Mouse (Mus musculus) kidney, embryonic 15.5 days (tissue): ENCODE data around the gene Nkx1-1. TPM values are rescaled to one million over a fixed set of nuclear protein-coding genes. Genes with fewer than 3 reads are reported as not detected.

Experiments
- ATAC-seq: fragments of 200-750 bp; cut with Nextera tagmentation; replicated peaks from 2 replicates; pipeline ENCODE4 v1.8.0; 2017; ENCODE audit warnings: moderate TSS enrichment; ENCODE audit not compliant: low FRiP score
- H3K27ac ChIP-seq: fragments of 300-500 bp; sonication (generic); 2 replicates; pipeline ENCODE4 v1.5.1; 2015; ENCODE audit warnings: mild to moderate bottlenecking, inconsistent platforms
- H3K27me3 ChIP-seq: fragments of 300-500 bp; sonication (generic); 2 replicates; pipeline ENCODE4 v1.6.1; 2015; ENCODE audit warnings: inconsistent platforms
- H3K36me3 ChIP-seq: fragments of 300-500 bp; sonication (generic); 2 replicates; pipeline ENCODE4 v1.6.1; 2015; ENCODE audit warnings: inconsistent platforms
- H3K4me1 ChIP-seq: fragments of 300-500 bp; sonication (generic); 2 replicates; pipeline ENCODE4 v1.6.1; 2015; ENCODE audit warnings: inconsistent platforms
- H3K4me2 ChIP-seq: fragments of 300-500 bp; sonication (generic); 2 replicates; pipeline ENCODE4 v1.6.1; 2015; ENCODE audit warnings: moderate library complexity, mild to moderate bottlenecking, inconsistent platforms
- H3K4me3 ChIP-seq: fragments of 300-500 bp; sonication (generic); replicated peaks from 2 replicates; pipeline ENCODE4 v1.5.1; 2015; ENCODE audit warnings: mild to moderate bottlenecking, inconsistent platforms
- H3K9ac ChIP-seq: fragments of 300-500 bp; sonication (generic); 2 replicates; pipeline ENCODE4 v1.6.1; 2015; ENCODE audit warnings: mild to moderate bottlenecking, inconsistent platforms
- H3K9me3 ChIP-seq: fragments of 300-500 bp; sonication (generic); replicated peaks from 2 replicates; pipeline ENCODE4 v1.6.1; 2016; ENCODE audit warnings: inconsistent platforms
- WGBS: fragments of 180-500 bp; shearing (Covaris S2); methylation state at CpG from one replicate; pipeline ENCODE4 v1.1.7; 2015; ENCODE audit warnings: mixed read lengths; 5-methylcytosine and 5-hydroxymethylcytosine counted together
- polyA plus RNA-seq: library from polyadenylated mRNA; unstranded; fragments of >200 nt; fragmentation: Nextera tagmentation; extraction: Ambion mirVana; gene quantifications from 2 replicates; pipeline ENCODE4 v1.2.1, GENCODE M21; 2015

Nkx1-1 gene
- polyA plus RNA-seq: not detected in 2 replicates

DNA sequence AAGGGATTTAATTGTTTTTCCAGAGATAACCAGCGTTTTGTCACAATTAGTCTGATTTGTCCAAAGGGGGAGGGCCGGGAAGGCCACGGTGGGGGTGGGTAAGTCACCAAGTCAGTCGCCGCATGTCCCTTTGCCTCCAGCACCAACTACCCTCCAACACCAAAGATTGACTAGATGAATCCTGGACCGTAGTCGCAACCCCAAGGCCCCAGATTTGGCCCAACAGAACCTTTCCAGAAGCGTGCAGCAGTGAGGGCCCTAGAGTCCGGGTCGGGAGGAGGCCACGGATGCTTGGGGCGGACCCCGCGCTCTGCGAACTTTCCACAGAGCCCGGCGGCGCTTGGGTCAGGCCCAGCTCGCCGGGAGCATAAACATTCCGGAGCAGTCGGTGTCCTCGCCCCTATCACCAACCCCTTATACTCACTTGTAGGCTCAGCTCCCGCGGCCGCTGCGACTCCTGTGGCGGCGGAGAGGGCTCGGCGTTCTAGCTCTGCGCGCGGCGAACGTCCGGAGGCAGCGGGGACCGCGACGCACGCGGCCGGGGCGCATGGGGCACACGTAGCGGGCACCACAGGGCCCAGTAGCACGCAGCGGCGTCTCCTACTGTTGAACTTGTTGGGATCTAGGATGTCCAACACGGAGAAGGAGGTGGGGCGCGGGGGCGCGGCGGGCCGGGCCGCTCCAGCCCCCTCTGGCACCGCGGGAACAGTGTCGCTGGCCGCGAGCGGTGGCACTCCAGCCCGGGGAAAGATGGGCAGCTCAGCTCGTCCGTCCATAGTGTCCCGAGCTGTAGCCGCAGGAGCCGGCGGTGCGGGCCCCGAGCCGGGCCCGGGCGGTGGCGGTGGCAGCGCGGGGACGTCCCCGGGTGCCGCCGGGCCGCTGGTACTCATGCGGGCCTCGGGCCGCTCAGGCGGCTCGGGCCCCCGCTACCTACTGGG, at the start of gene Nkx1-1:
Nkx1-1 (minus strand) TSS at position 776 of the 938 bp plus-strand sequence.
- no peak for ATAC-seq
- Histone ChIP-seq H3K4me3 (peak within 1 kb of the TSS; percentile 32), H3K27me3 (peaks cover 98% of the 10 kb centered on the region), H3K4me1 (peaks cover 49% of the 10 kb centered on the region), H3K9me3 (no peaks in the 10 kb centered on the region), H3K36me3 (no peaks in the 10 kb centered on the region), H3K27ac (no peak within 1 kb of the TSS), H3K9ac (no peak within 1 kb of the TSS), H3K4me2 (peak within 1 kb of the TSS; percentile 54)
- 1% methylated on average over 90 of the region's 90 CpGs for WGBS

GRCm38 (mm10) chr5:33481318-33481685, 47.5 kb upstream of the Nkx1-1 start:
- Histone ChIP-seq H3K4me1 (peaks cover 15% of the 10 kb centered on the region), H3K36me3 (no peaks in the 10 kb centered on the region), H3K4me3 (no peak overlapping the region), H3K4me2 (peak overlapping the region; percentile 24; the same call in 1 of the 2 replicates), H3K9ac (no peak overlapping the region), H3K27ac (no peak overlapping the region), H3K27me3 (peaks cover 63% of the 10 kb centered on the region), H3K9me3 (no peaks in the 10 kb centered on the region)
- WGBS: 26% methylated on average over 7 of the region's 7 CpGs
- peak; percentile 40 for ATAC-seq

DNA sequence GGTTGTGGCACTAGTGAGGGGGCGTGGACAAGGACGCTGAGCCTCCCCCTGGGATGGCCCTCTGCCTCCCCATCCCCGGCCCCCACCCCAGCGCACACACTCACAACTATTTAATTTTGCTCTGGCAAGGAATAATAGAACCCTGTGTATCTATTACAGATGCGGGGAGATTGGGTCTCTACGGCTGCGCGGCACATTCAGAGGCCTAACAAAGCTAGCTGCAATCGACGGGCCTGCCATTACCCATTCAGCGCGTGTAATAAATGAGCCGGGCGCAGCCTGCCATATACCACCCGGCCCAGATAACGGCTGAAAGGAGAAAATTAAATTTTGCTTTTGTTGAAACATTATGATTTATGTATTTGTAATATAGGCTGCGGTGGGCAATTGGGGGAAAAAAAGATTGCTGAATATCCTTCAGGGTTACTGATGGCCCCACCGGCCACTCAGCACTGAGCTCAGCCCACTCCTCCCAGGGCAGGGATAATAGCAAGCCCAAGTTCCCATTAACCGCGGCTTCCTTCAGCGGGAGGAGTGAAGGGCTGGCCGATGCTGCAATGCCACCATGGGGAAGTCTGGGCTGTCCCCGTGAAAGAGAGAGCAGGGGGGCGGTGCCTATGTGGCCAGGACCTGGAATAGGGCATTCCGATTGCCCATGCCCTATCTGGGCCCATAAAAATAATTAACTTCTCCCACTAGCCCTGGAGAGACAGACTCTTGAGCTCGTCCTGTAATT, 47.0 kb upstream of the Nkx1-1 start:
- Histone ChIP-seq H3K4me3 (no peak overlapping the region), H3K27ac (no peak overlapping the region), H3K4me2 (peak overlapping the region; percentile 24; the same call in 1 of the 2 replicates), H3K36me3 (no peaks in the 10 kb centered on the region), H3K9me3 (no peaks in the 10 kb centered on the region), H3K27me3 (peaks cover 57% of the 10 kb centered on the region), H3K4me1 (peaks cover 12% of the 10 kb centered on the region), H3K9ac (no peak overlapping the region)
- peak; percentile 45 for ATAC-seq
- WGBS: 41% methylated on average over 26 of the region's 26 CpGs

DNA sequence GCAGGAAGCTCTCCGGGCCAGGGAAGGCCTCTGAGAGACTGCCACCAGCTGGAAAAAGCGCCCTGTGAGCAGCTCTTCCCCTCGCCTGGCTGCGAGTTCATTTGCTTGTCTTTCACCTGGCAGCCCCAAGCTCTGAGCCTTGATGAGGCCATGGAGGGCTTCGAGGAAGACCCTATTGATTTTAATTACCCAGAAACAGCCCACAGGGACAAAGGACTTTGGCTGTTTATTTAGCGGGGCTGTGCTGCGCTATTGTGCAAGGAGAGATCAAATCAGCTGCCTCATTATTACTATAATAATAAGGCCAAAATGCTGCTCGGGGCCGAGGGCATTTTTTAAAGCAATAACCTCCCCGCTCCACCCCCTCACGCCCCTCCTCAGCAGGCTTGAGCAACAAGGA, 31.7 kb upstream of the Nkx1-1 start:
- 40% methylated on average over 11 of the region's 11 CpGs for WGBS
- Histone ChIP-seq H3K9ac (no peak overlapping the region), H3K4me1 (no peaks in the 10 kb centered on the region), H3K4me3 (no peak overlapping the region), H3K27me3 (peaks cover 38% of the 10 kb centered on the region), H3K9me3 (no peaks in the 10 kb centered on the region), H3K4me2 (no peak overlapping the region), H3K36me3 (no peaks in the 10 kb centered on the region), H3K27ac (no peak overlapping the region)
- ATAC-seq: no peak

DNA sequence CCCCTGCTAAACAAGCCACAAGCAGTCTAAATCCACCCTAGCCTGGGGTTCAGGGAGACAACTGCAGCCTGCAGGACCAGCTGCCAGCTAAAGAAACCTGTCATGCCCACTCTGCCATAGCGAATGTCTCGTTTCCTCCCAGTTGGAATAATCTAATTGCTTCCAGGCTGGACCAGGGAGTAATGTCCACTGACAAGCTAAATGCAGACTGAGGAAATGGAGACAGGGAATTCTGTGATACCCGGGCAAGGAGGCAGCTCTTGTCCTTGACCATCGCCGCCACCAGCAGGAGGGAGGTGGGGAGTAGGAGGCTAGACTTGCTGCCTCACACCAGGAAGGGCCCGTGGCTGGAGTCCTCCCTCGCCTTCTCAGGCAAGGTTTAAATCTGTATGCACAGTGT, 30.6 kb upstream of the Nkx1-1 start:
- no peak for ATAC-seq
- no peaks in the 10 kb centered on the region for H3K4me1 ChIP-seq
- no peaks in the 10 kb centered on the region for H3K9me3 ChIP-seq
- 63% methylated on average over 7 of the region's 7 CpGs for WGBS
- no peak overlapping the region for H3K9ac ChIP-seq
- peaks cover 35% of the 10 kb centered on the region for H3K27me3 ChIP-seq
- H3K4me3 ChIP-seq: no peak overlapping the region
- H3K36me3 ChIP-seq: no peaks in the 10 kb centered on the region
- H3K27ac ChIP-seq: no peak overlapping the region
- H3K4me2 ChIP-seq: no peak overlapping the region

DNA sequence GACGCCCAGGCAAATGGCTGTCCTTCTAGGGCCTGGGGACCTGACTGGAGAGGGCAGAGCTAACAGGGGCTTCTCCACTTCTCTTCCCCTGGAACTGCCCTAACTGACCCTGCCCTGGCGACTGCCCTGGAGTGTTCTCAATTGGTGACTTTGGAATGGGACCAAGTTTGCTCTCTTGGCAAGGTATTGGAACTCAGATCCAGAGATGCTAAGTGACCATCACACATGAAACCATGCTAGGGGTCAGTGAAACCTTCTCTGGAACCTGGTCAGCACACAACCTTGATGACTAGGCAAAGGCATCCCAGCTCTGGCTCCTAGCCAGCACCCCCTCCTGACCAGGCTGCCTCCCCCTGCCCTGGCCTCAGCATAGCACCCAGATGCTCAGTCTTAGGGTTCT, 25.3 kb upstream of the Nkx1-1 start:
- 51% methylated on average over 2 of the region's 2 CpGs for WGBS
- Histone ChIP-seq H3K9me3 (no peaks in the 10 kb centered on the region), H3K27ac (no peak overlapping the region), H3K4me3 (no peak overlapping the region), H3K4me1 (no peaks in the 10 kb centered on the region), H3K4me2 (no peak overlapping the region), H3K9ac (no peak overlapping the region), H3K27me3 (0 out of 2 replicates have a peak, but pooled peaks cover 4% of the 10 kb centered on the region), H3K36me3 (no peaks in the 10 kb centered on the region)
- no peak for ATAC-seq

DNA sequence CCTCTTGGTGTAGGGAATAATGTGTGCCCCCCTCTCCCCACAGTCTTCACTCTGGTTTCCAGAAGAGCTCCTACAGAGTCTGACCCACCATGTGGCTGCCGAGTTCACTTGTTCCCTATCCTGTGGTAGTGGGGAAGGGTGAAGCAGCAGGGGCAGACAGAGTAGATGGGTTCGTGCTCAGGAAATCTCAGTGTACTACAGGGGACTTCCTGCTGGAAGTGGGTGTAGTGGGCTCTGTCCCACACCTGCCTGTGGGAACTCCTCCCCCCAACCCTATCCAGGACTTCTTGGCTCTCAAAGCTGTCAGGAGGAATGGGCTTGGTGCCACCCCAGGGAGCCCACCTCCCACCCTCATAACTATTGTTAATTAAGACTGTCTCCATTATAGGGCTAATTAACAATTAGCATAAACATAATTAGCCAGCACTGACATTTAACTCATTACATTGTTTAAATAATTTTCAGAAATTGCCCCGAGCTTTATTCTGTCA, 24.4 kb upstream of the Nkx1-1 start:
- Histone ChIP-seq H3K9me3 (no peaks in the 10 kb centered on the region), H3K4me1 (no peaks in the 10 kb centered on the region), H3K4me3 (no peak overlapping the region), H3K27me3 (no peaks in the 10 kb centered on the region), H3K36me3 (no peaks in the 10 kb centered on the region), H3K9ac (no peak overlapping the region), H3K4me2 (no peak overlapping the region), H3K27ac (no peak overlapping the region)
- ATAC-seq: no peak
- WGBS: 61% methylated on average over 3 of the region's 3 CpGs

DNA sequence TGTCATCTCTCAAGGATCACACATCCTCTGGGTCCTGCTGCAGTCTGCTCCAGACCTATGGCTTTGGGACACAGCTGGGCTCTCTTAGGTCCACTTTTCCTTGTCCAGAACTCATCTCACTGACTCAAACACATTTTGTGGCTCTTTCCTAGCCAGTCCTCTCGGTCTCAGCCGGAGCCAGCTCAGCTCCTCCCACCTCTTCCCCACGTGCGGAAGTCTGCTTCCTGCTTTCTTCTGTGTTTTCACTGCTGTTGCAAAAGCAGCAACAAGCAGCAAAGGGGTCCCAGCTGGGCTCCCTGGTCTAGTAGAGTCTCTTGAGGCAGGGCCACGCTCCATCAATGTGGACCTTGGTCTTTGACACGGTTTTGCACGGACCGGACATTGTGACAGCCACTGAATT, 22.0 kb upstream of the Nkx1-1 start:
- Histone ChIP-seq H3K27ac (no peak overlapping the region), H3K9ac (no peak overlapping the region), H3K4me3 (no peak overlapping the region), H3K27me3 (no peaks in the 10 kb centered on the region), H3K9me3 (no peaks in the 10 kb centered on the region), H3K4me1 (no peaks in the 10 kb centered on the region), H3K4me2 (no peak overlapping the region), H3K36me3 (no peaks in the 10 kb centered on the region)
- WGBS: 28% methylated on average over 8 of the region's 8 CpGs
- ATAC-seq: no peak

- ATAC-seq: no peak
- H3K9me3 ChIP-seq: no peaks in the 10 kb centered on the region
- H3K4me3 ChIP-seq: no peak overlapping the region
- no peaks in the 10 kb centered on the region for H3K36me3 ChIP-seq
- H3K4me1 ChIP-seq: peaks cover 7% of the 10 kb centered on the region
- H3K9ac ChIP-seq: no peak overlapping the region
- H3K27me3 ChIP-seq: peaks cover 85% of the 10 kb centered on the region
- WGBS: 55% methylated on average over 9 of the region's 9 CpGs
- H3K4me2 ChIP-seq: no peak overlapping the region
- no peak overlapping the region for H3K27ac ChIP-seq
Observed at GRCm38 (mm10) chr5:33443794-33444193, 10.0 kb upstream of the Nkx1-1 start.

- Histone ChIP-seq H3K9me3 (no peaks in the 10 kb centered on the region), H3K4me1 (peaks cover 9% of the 10 kb centered on the region), H3K9ac (no peak overlapping the region), H3K27me3 (peaks cover 87% of the 10 kb centered on the region), H3K27ac (no peak overlapping the region), H3K36me3 (no peaks in the 10 kb centered on the region), H3K4me3 (peak overlapping the region; percentile 27), H3K4me2 (peak overlapping the region; percentile 60)
- 6% methylated on average over 56 of the region's 56 CpGs for WGBS
- no peak for ATAC-seq
Observed at GRCm38 (mm10) chr5:33442927-33443710, 9.3 kb upstream of the Nkx1-1 start.

- ATAC-seq: peak; percentile 83
- no peak overlapping the region for H3K27ac ChIP-seq
- no peak overlapping the region for H3K4me3 ChIP-seq
- peaks cover 97% of the 10 kb centered on the region for H3K27me3 ChIP-seq
- peaks cover 31% of the 10 kb centered on the region for H3K4me1 ChIP-seq
- H3K9ac ChIP-seq: no peak overlapping the region
- no peaks in the 10 kb centered on the region for H3K9me3 ChIP-seq
- no peak overlapping the region for H3K4me2 ChIP-seq
- WGBS: 2% methylated on average over 23 of the region's 23 CpGs
- H3K36me3 ChIP-seq: no peaks in the 10 kb centered on the region
Observed at GRCm38 (mm10) chr5:33438214-33438613, 4.4 kb upstream of the Nkx1-1 start.
